Mouse (Mus musculus) liver, adult 2 months (tissue): Measurements from ENCODE around the gene Nxf1. TPM values are rescaled to one million over a fixed set of nuclear protein-coding genes. Genes with fewer than 3 reads are reported as not detected.

Experiments used
- DNase-seq: peaks from one replicate; pipeline ENCODE4 v3.0.0-alpha.2; 2011; ENCODE audit warnings: low read depth, low spot score; ENCODE audit errors: extremely low read depth
- H3K27ac ChIP-seq: fragments of 200-500 bp; replicated peaks from 2 replicates; pipeline ENCODE4 v1.5.1; 2012; ENCODE audit warnings: low read depth, mild to moderate bottlenecking, control low read depth, inconsistent platforms, low read length; ENCODE audit not compliant: insufficient read depth
- H3K27me3 ChIP-seq: fragments of 200-500 bp; 2 replicates; pipeline ENCODE4 v1.6.1; 2012; ENCODE audit warnings: mild to moderate bottlenecking, moderate library complexity, low read length, inconsistent platforms; ENCODE audit not compliant: control insufficient read depth, insufficient read depth
- H3K36me3 ChIP-seq: fragments of 200-500 bp; 2 replicates; pipeline ENCODE4 v1.6.1; 2012; ENCODE audit warnings: low read length, inconsistent platforms; ENCODE audit not compliant: control insufficient read depth, insufficient read depth
- H3K4me1 ChIP-seq: fragments of 200-500 bp; 2 replicates; pipeline ENCODE4 v1.6.1; 2011; ENCODE audit warnings: low read length; ENCODE audit not compliant: control insufficient read depth, insufficient read depth
- H3K4me3 ChIP-seq: fragments of 200-500 bp; 2 replicates; pipeline ENCODE4 v1.5.1; 2011; ENCODE audit warnings: low read depth, mild to moderate bottlenecking, control low read depth, low read length, moderate library complexity; ENCODE audit not compliant: insufficient read depth
- H3K79me2 ChIP-seq: fragments of 200-500 bp; 2 replicates; pipeline ENCODE4 v1.6.1; 2012; ENCODE audit warnings: inconsistent platforms, mild to moderate bottlenecking, low read length, moderate library complexity; ENCODE audit not compliant: control insufficient read depth, insufficient read depth
- H3K9ac ChIP-seq: fragments of 200-500 bp; 2 replicates; pipeline ENCODE4 v1.6.1; 2012; ENCODE audit warnings: low read depth, mild to moderate bottlenecking, control low read depth, inconsistent platforms, low read length
- CTCF ChIP-seq: fragments of 200-500 bp; IDR thresholded peaks from 2 replicates; pipeline ENCODE4 v1.5.1; 2011; ENCODE audit warnings: low read depth, low read length, control low read depth
- POLR2A ChIP-seq: fragments of 200-500 bp; IDR thresholded peaks from 2 replicates; pipeline ENCODE4 v1.6.1; 2011; ENCODE audit warnings: low read length, control low read depth; ENCODE audit not compliant: insufficient read depth; ENCODE audit errors: extremely low read depth
- WGBS: fragments of 180-500 bp; shearing (Covaris S2); methylation state at CpG from one replicate; pipeline ENCODE4 v1.1.7; 2018; 5-methylcytosine and 5-hydroxymethylcytosine counted together
- polyA plus RNA-seq: library from polyadenylated mRNA; depleted of rRNA; stranded (reverse); fragments of >200 nt; gene quantifications from 2 replicates; pipeline ENCODE4 v1.2.3, GENCODE M21; 2012
- total RNA-seq: library from RNA; depleted of rRNA; stranded (reverse); fragments of >200 nt; gene quantifications from 2 replicates; pipeline ENCODE4 v1.2.3, GENCODE M21; 2014

Nxf1 gene
- total and polyA plus RNA-seq, 2 experiments, result 16.2 to 43.1 TPM

DNA sequence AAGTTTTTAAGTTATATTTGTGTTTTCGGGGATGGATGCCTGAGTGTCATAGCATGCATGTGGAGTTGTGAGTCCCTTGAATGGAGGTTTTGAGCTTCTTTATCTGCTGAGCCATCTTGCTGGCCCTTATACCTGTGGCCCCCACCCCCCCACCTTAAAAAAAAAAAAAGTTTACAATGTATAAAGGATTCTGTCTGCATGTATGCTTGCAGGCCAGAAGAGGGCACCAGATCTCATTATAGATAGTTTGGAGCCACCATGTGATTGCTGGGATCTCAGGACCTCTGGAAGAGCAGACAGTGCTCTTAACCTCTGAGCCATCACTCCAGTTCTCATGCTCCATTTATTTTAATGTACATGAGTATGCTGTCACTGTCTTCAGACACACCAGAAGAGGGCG is 9.5 kb upstream of the Nxf1 start:
- no peak for TF ChIP-seq POLR2A
- TF ChIP-seq CTCF, result no peak
- no peak overlapping the region for H3K27ac ChIP-seq
- H3K79me2 ChIP-seq, result peaks cover 8% of the 10 kb centered on the region; the same call in 1 of the 2 replicates
- no peak for DNase-seq
- peaks cover 90% of the 10 kb centered on the region for H3K36me3 ChIP-seq
- H3K27me3 ChIP-seq, result no peaks in the 10 kb centered on the region
- no peak overlapping the region for H3K9ac ChIP-seq
- H3K4me1 ChIP-seq, result peaks cover 6% of the 10 kb centered on the region
- no peak overlapping the region for H3K4me3 ChIP-seq
- WGBS, result 81% methylated on average over 2 of the region's 2 CpGs

DNA sequence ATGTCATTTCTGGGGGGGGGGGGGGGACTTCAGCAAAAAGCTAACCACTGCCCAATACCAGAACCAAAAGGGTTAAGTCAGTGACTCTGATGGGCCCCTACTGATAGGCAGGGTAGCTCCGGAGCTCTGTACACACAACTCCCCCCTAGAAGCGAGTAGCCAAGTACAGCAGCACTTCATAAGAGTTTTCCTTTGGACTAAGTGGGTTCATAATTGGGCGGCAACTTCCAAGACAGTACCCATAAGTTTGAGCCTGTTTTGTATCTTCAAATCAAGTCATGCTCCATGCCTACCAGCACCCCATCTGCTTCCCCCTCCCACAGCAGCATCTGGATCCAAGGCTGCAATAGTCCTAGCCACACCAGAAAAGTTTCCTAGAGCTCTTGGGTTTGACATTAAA is 1.2 kb upstream of the Nxf1 start:
- 64% methylated on average over 3 of the region's 3 CpGs for WGBS
- TF ChIP-seq CTCF (no peak), POLR2A (no peak)
- Histone ChIP-seq H3K27ac (no peak overlapping the region), H3K4me3 (no peak overlapping the region), H3K4me1 (peaks cover 13% of the 10 kb centered on the region; the same call in 1 of the 2 replicates), H3K79me2 (peaks cover 20% of the 10 kb centered on the region; the same call in 1 of the 2 replicates), H3K27me3 (no peaks in the 10 kb centered on the region), H3K36me3 (peaks cover 28% of the 10 kb centered on the region), H3K9ac (no peak overlapping the region)
- no peak for DNase-seq

DNA sequence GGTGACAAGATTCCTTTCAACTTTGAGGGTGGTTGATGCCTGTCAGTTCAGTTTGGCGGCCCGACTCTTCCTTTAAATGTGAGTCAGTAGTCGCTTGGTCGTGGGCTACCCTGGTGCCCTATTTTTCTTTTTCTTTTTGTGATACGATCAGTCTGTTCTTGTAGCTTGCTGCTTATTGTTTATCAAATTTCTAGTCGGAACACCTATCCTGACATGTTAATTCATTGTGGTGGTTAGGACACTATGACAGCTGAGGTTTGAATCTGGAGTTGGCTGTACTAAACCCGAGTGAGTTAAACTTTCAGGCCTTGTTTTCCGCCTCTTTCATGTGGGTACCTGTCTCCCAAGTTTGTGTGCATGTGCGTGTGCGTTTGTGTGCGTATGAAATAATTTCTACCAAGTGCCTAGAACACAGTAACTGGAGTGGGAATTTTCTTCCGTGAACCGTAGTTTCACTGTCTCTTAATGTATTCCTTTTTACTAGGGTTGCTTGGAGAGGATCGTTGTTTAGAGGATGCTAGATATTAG is 662 bp downstream of the Nxf1 start:
- H3K27me3 ChIP-seq, result no peaks in the 10 kb centered on the region
- H3K4me1 ChIP-seq, result peaks cover 13% of the 10 kb centered on the region; the same call in 1 of the 2 replicates
- TF ChIP-seq POLR2A, result no peak
- no peak for TF ChIP-seq CTCF
- peak overlapping the region; percentile 88 for H3K4me3 ChIP-seq
- peaks cover 26% of the 10 kb centered on the region; the same call in 1 of the 2 replicates for H3K79me2 ChIP-seq
- H3K27ac ChIP-seq, result peak overlapping the region; percentile 53
- H3K9ac ChIP-seq, result peak overlapping the region; percentile 97
- under 1% methylated on average over 14 of the region's 14 CpGs for WGBS
- DNase-seq, result no peak
- H3K36me3 ChIP-seq, result peaks cover 14% of the 10 kb centered on the region

- WGBS, result 72% methylated on average over 2 of the region's 2 CpGs
- H3K27me3 ChIP-seq, result no peaks in the 10 kb centered on the region
- no peak overlapping the region for H3K4me3 ChIP-seq
- DNase-seq, result no peak
- TF ChIP-seq CTCF (no peak), POLR2A (no peak)
- H3K36me3 ChIP-seq, result peaks cover 20% of the 10 kb centered on the region
- H3K27ac ChIP-seq, result no peak overlapping the region
- H3K79me2 ChIP-seq, result peaks cover 26% of the 10 kb centered on the region; the same call in 1 of the 2 replicates
- peaks cover 13% of the 10 kb centered on the region; the same call in 1 of the 2 replicates for H3K4me1 ChIP-seq
- no peak overlapping the region for H3K9ac ChIP-seq
Measured at GRCm38 (mm10) chr19:8758899-8759298, 2.0 kb downstream of the Nxf1 start.

GRCm38 (mm10) chr19:8760757-8761156 is 3.9 kb downstream of the Nxf1 start:
- no peak overlapping the region for H3K4me3 ChIP-seq

DNA sequence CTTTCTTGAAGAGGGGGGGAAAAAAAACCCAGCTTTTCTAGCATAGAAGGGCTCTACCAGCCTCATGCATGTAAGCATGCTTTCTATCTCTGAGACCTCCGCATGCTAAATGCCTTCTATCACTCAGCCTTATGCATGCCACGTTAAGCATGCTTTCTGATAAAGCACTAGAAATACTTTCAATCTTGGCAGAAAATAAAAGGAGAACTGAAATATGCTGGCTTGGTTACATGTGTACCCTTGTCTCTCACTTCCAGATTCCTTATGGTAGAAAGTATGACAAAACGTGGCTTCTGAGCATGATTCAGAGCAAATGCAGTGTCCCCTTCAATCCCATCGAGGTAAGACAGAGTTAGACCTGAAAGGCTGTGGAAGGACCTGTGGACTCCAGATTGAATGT is 6.4 kb downstream of the Nxf1 start:
- peaks cover 56% of the 10 kb centered on the region for H3K36me3 ChIP-seq

More at GRCm38 (mm10) chr19:8760757-8761156, 3.9 kb downstream of the Nxf1 start:
- no peak for DNase-seq
- WGBS, result 98% methylated on average over 2 of the region's 2 CpGs
- H3K27ac ChIP-seq, result no peak overlapping the region
- H3K9ac ChIP-seq, result no peak overlapping the region
- H3K27me3 ChIP-seq, result no peaks in the 10 kb centered on the region
- H3K4me1 ChIP-seq, result peaks cover 10% of the 10 kb centered on the region; the same call in 1 of the 2 replicates
- TF ChIP-seq CTCF (no peak), POLR2A (no peak)
- peaks cover 26% of the 10 kb centered on the region; the same call in 1 of the 2 replicates for H3K79me2 ChIP-seq
- H3K36me3 ChIP-seq, result peaks cover 32% of the 10 kb centered on the region

More for the DNA sequence above, 6.4 kb downstream of the Nxf1 start:
- TF ChIP-seq CTCF, result no peak
- TF ChIP-seq POLR2A, result no peak
- no peak for DNase-seq
- Histone ChIP-seq H3K4me1 (0 out of 2 replicates have a peak, but pooled peaks cover 2% of the 10 kb centered on the region), H3K27me3 (no peaks in the 10 kb centered on the region), H3K4me3 (no peak overlapping the region), H3K27ac (no peak overlapping the region), H3K79me2 (peaks cover 20% of the 10 kb centered on the region; the same call in 1 of the 2 replicates), H3K9ac (no peak overlapping the region)
- 89% methylated on average over 4 of the region's 4 CpGs for WGBS
